Mouse (Mus musculus): ENCODE results near the gene Vipas39.

Gene Vipas39

GRCm38 (mm10) chr12:87195069-87195468 is 71.0 kb downstream of the Vipas39 start:
- DNase-seq, result no peak

DNA sequence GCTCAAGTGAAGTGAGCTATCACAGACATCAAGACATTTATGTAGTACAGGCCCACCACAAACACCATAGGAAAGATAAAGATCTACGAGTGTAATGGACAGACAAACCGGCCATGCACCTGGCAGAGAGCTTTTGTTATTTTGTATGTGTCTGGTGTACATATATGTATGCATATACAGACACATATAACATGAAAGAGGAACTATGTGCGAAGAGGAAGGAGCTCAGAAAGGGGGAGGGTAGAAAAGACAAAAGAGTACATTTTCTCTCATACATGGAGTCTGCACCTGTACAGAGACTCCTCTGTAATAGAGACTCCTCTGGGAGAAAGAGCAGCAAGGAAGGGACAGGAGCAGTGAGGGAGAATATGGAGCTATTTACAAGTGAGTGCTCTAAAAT is 73.0 kb downstream of the Vipas39 start:
- no peak for DNase-seq
